ENCODE assay signal across 8 mouse cellular contexts in the genomic region with DNA sequence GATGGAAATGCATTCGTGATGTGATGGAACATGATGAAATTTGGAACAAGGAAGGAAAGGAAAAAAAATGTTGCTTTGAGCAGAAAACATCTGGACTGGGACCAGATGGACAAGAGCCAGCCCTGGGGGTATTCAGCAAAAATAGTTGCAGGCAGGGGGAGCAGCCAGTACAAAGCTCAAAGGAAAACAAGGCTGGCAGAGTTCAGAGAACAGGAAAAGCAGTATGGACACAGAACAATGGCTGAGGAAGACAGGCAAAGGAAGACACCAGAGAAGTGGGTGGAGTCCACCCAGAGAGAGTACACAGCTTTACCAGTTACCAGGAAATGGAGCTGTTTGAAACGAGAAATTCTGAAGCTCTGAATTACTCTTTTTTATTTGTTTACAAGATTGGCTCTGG. TPM values are rescaled to one million over a fixed set of nuclear protein-coding genes. Genes with fewer than 3 reads are reported as not detected.
DNase-seq lines count a peak whose midpoint lies in the region; ATAC-seq lines count a peak whose summit lies in the region.

No protein-coding gene starts in this region.

- H3K36me3 ChIP-seq in intestine, embryonic 15.5 days: no peaks in the 10 kb centered on the region
- no peaks in the 10 kb centered on the region for H3K36me3 ChIP-seq in forebrain, embryonic 13.5 days (ENCODE audit: poor library complexity, severe bottlenecking)

- 30% methylated on average over 2 of the region's 2 CpGs for WGBS in intestine, embryonic 15.5 days
- WGBS in forebrain, embryonic 13.5 days: 55% methylated on average over 2 of the region's 2 CpGs

- DNase-seq in urinary bladder, postnatal 14 days (ENCODE audit: low spot score): peak; percentile 60
- DNase-seq in urinary bladder, adult 18-20 months (ENCODE audit: low spot score in 2 of 2): no peak
- peak; percentile 79 for DNase-seq in gastrocnemius, adult 18-20 months (ENCODE audit: low spot score)
- DNase-seq in layer of hippocampus, postnatal 36 days: peak; percentile 32 to 34
- peak; percentile 59 for DNase-seq in ovary, adult 18-20 months (ENCODE audit: low spot score)
- no peak for DNase-seq in frontal cortex, postnatal 25 days (ENCODE audit: low spot score in 2 of 2)

- no peak overlapping the region for H3K4me3 ChIP-seq in intestine, embryonic 15.5 days (replicated peaks)
- H3K4me3 ChIP-seq in forebrain, embryonic 13.5 days: no peak overlapping the region

- H3K27ac ChIP-seq in intestine, embryonic 15.5 days: no peak overlapping the region
- H3K27ac ChIP-seq in forebrain, embryonic 13.5 days: no peak overlapping the region

- H3K4me1 ChIP-seq in intestine, embryonic 15.5 days (replicated peaks): 0 out of 2 replicates have a peak, but pooled peaks cover 2% of the 10 kb centered on the region
- H3K4me1 ChIP-seq in forebrain, embryonic 13.5 days: no peaks in the 10 kb centered on the region

- peak; percentile 62; the same call in 1 of the 2 replicates for ATAC-seq in intestine, embryonic 15.5 days
- ATAC-seq in forebrain, embryonic 13.5 days: no peak

- no peaks in the 10 kb centered on the region for H3K27me3 ChIP-seq in intestine, embryonic 15.5 days (replicated peaks)
- no peaks in the 10 kb centered on the region for H3K27me3 ChIP-seq in forebrain, embryonic 13.5 days

- no peak overlapping the region for H3K4me2 ChIP-seq in intestine, embryonic 15.5 days (replicated peaks)
- H3K4me2 ChIP-seq in forebrain, embryonic 13.5 days: no peak overlapping the region

- no peak overlapping the region for H3K9ac ChIP-seq in intestine, embryonic 15.5 days
- H3K9ac ChIP-seq in forebrain, embryonic 13.5 days: no peak overlapping the region

- H3K9me3 ChIP-seq in intestine, embryonic 15.5 days: no peaks in the 10 kb centered on the region
- H3K9me3 ChIP-seq in forebrain, embryonic 13.5 days (replicated peaks): no peaks in the 10 kb centered on the region

RNA-seq across cellular contexts. Expression of gene Btbd3, which starts 40.8 kb away (rescaled TPM):
- total RNA-seq in gastrocnemius, adult 18-20 months (2021): 1 to 10 TPM; 9.5 to 9.7 TPM
- 18.2 and 21.6 TPM in 2 replicates for polyA plus RNA-seq in intestine, embryonic 15.5 days (2015; fragmentation: Nextera tagmentation; extraction: Ambion mirVana)
- total RNA-seq in layer of hippocampus, postnatal 36 days (2021): 100 to 1,000 TPM; 198 to 207 TPM
- polyA plus RNA-seq in forebrain, embryonic 13.5 days (2015; fragmentation: Nextera tagmentation; extraction: Ambion mirVana): 15.9 and 19.9 TPM in 2 replicates

Comparison
In these comparisons a context has a peak if more than half of its experiments do, and no peak if none do; other contexts are left out.
1. DNase-seq: peak in urinary bladder, postnatal 14 days (single experiment), gastrocnemius, adult 18-20 months (single experiment), layer of hippocampus, postnatal 36 days (2 of 2) and ovary, adult 18-20 months (single experiment); none in urinary bladder, adult 18-20 months (0 of 2) and frontal cortex, postnatal 25 days (0 of 2).
2. RNA of gene Btbd3, which starts 40.8 kb away (total RNA-seq): 198 to 207 TPM in layer of hippocampus, postnatal 36 days; 9.5 to 9.7 TPM in gastrocnemius, adult 18-20 months; every median in the first group is over 10 times any median in the second.